Mouse (Mus musculus): ENCODE data around the gene Stk17b. TPM values are rescaled to one million over a fixed set of nuclear protein-coding genes. Genes with fewer than 3 reads are reported as not detected.
"Not testable (repeated sequence)": the region's sequence is repeated elsewhere in the genome, so short reads cannot be mapped to it uniquely, and the experiment has no call there.

The Stk17b gene
- polyA plus RNA-seq, 1 experiment from 2014 or later: 9.0 TPM

GRCm38 (mm10) chr1:53776176-53776905, 8.7 kb downstream of the Stk17b start:
- Histone ChIP-seq H3K9ac (no peak overlapping the region), H3K4me3 (no peak overlapping the region), H3K9me3 (replicated peaks) (no peaks in the 10 kb centered on the region), H3K4me2 (no peak overlapping the region), H3K27ac (no peak overlapping the region), H3K4me1 (no peaks in the 10 kb centered on the region), H3K36me3 (ENCODE audit: poor library complexity, severe bottlenecking) (no peaks in the 10 kb centered on the region), H3K27me3 (no peaks in the 10 kb centered on the region)
- WGBS: 95% methylated on average over 7 of the region's 7 CpGs
- no peak for ATAC-seq

GRCm38 (mm10) chr1:53775545-53775944, 9.5 kb downstream of the Stk17b start:
- H3K36me3 ChIP-seq (ENCODE audit: poor library complexity, severe bottlenecking): no peaks in the 10 kb centered on the region
- H3K27ac ChIP-seq: no peak overlapping the region
- H3K4me1 ChIP-seq: no peaks in the 10 kb centered on the region
- ATAC-seq: no peak
- 88% methylated on average over 2 of the region's 2 CpGs for WGBS
- H3K4me3 ChIP-seq: no peak overlapping the region
- H3K9ac ChIP-seq: no peak overlapping the region
- no peaks in the 10 kb centered on the region for H3K27me3 ChIP-seq
- H3K4me2 ChIP-seq: no peak overlapping the region
- no peaks in the 10 kb centered on the region for H3K9me3 ChIP-seq (replicated peaks)

GRCm38 (mm10) chr1:53775036-53775435, 10.0 kb downstream of the Stk17b start:
- H3K9ac ChIP-seq: no peak overlapping the region
- no peak overlapping the region for H3K4me3 ChIP-seq
- no peaks in the 10 kb centered on the region for H3K9me3 ChIP-seq (replicated peaks)
- WGBS: 74% methylated on average over 6 of the region's 6 CpGs
- no peaks in the 10 kb centered on the region for H3K27me3 ChIP-seq
- H3K4me1 ChIP-seq: no peaks in the 10 kb centered on the region
- no peak overlapping the region for H3K27ac ChIP-seq
- H3K4me2 ChIP-seq: no peak overlapping the region
- ATAC-seq: no peak
- no peaks in the 10 kb centered on the region for H3K36me3 ChIP-seq (ENCODE audit: poor library complexity, severe bottlenecking)

GRCm38 (mm10) chr1:53774571-53774970, 10.5 kb downstream of the Stk17b start:
- H3K9ac ChIP-seq: no peak overlapping the region
- no peaks in the 10 kb centered on the region for H3K36me3 ChIP-seq (ENCODE audit: poor library complexity, severe bottlenecking)
- H3K27me3 ChIP-seq: no peaks in the 10 kb centered on the region
- no peak overlapping the region for H3K4me2 ChIP-seq
- no peaks in the 10 kb centered on the region for H3K4me1 ChIP-seq
- no peaks in the 10 kb centered on the region for H3K9me3 ChIP-seq (replicated peaks)
- ATAC-seq: no peak
- WGBS: 88% methylated on average over 3 of the region's 3 CpGs
- no peak overlapping the region for H3K4me3 ChIP-seq
- H3K27ac ChIP-seq: no peak overlapping the region

- H3K36me3 ChIP-seq (ENCODE audit: poor library complexity, severe bottlenecking): no peaks in the 10 kb centered on the region
- WGBS: 52% methylated on average over 6 of the region's 6 CpGs
These were observed 11.0 kb downstream of the Stk17b start for GRCm38 (mm10) chr1:53773994-53774393.

DNA sequence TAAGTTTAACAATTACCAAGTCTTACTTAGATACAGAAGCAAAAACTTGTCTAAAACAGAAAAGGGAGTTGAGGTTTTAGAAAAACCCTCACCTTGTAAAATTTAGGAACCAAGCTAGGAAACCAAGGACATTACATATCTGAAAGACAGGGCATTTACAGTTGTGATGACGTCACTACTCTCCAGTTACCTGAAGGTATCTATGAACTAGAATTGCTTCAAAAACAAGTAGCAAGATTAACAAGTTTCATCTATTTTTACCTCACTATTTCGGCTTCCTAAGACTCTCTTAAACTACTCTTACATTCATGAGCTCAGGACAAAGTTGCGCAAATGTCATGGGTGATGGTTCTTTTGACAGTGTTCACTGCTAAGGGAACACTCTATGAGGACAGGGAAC, 12.1 kb downstream of the Stk17b start:
- WGBS: 96% methylated on average over 3 of the region's 3 CpGs
- ATAC-seq: no peak
- Histone ChIP-seq H3K4me3 (no peak overlapping the region), H3K4me1 (no peaks in the 10 kb centered on the region), H3K27ac (no peak overlapping the region), H3K9ac (no peak overlapping the region), H3K27me3 (no peaks in the 10 kb centered on the region), H3K36me3 (ENCODE audit: poor library complexity, severe bottlenecking) (no peaks in the 10 kb centered on the region), H3K4me2 (no peak overlapping the region), H3K9me3 (replicated peaks) (no peaks in the 10 kb centered on the region)

More at GRCm38 (mm10) chr1:53773994-53774393, 11.0 kb downstream of the Stk17b start:
- no peaks in the 10 kb centered on the region for H3K9me3 ChIP-seq (replicated peaks)
- H3K27ac ChIP-seq: no peak overlapping the region
- no peak overlapping the region for H3K4me3 ChIP-seq
- H3K4me2 ChIP-seq: no peak overlapping the region
- ATAC-seq: no peak
- no peak overlapping the region for H3K9ac ChIP-seq
- H3K27me3 ChIP-seq: no peaks in the 10 kb centered on the region
- no peaks in the 10 kb centered on the region for H3K4me1 ChIP-seq

DNA sequence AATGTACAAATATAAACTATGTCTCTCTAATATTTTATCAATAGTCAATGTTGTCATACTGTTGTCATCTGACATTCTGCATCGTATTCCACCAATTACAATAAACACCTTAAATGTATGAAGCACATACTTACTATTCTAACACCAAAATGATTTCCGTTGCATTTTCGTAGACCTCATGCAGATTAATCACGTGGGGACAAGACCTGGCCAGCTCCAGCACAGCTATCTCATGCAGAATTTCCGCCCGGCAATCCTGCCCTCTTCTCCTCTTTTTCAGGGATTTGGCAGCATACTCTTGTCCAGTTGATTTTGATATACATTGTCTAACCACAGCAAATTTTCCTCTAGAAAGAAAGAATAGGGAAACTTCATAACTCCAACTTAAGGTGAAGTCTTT, 13.5 kb downstream of the Stk17b start:
- WGBS: 95% methylated on average over 6 of the region's 6 CpGs

GRCm38 (mm10) chr1:53766112-53766511, 18.9 kb downstream of the Stk17b start:
- no peak for ATAC-seq
- Histone ChIP-seq H3K27me3 (no peaks in the 10 kb centered on the region), H3K4me3 (no peak overlapping the region), H3K4me1 (no peaks in the 10 kb centered on the region), H3K4me2 (no peak overlapping the region), H3K9ac (no peak overlapping the region), H3K36me3 (ENCODE audit: poor library complexity, severe bottlenecking) (0 out of 2 replicates have a peak, but pooled peaks cover 5% of the 10 kb centered on the region), H3K27ac (no peak overlapping the region), H3K9me3 (replicated peaks) (no peaks in the 10 kb centered on the region)
- 85% methylated on average over 2 of the region's 2 CpGs for WGBS

More for the DNA sequence above, 13.5 kb downstream of the Stk17b start:
- H3K36me3 ChIP-seq (ENCODE audit: poor library complexity, severe bottlenecking): no peaks in the 10 kb centered on the region
- H3K9ac ChIP-seq: no peak overlapping the region
- no peaks in the 10 kb centered on the region for H3K4me1 ChIP-seq
- no peak for ATAC-seq
- H3K27me3 ChIP-seq: no peaks in the 10 kb centered on the region
- no peak overlapping the region for H3K27ac ChIP-seq
- H3K4me3 ChIP-seq: no peak overlapping the region
- no peaks in the 10 kb centered on the region for H3K9me3 ChIP-seq (replicated peaks)
- H3K4me2 ChIP-seq: no peak overlapping the region

DNA sequence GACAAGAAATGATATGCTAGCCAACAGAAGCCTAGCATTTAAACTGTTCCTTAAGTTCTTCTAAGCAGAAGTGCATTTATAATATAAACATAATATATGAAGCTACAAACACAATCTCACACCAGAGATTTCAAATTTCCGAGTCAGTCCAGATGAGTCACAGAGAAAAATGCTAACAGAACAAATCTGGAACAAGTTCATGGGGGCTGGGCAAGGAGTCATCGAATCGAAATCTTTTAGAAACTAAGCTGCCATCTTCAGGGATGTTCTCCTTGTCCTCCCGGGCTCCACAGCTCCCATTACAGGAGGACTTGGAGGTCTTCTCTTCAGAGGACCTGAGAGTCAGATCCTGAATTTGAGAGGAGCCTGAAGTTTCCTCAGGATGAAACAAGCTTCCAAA, 27.7 kb downstream of the Stk17b start:
- H3K4me3 ChIP-seq: no peak overlapping the region
- no peak overlapping the region for H3K27ac ChIP-seq
- H3K9me3 ChIP-seq (replicated peaks): no peaks in the 10 kb centered on the region
- no peaks in the 10 kb centered on the region for H3K4me1 ChIP-seq
- H3K4me2 ChIP-seq: no peak overlapping the region
- 90% methylated on average over 4 of the region's 4 CpGs for WGBS
- H3K27me3 ChIP-seq: no peaks in the 10 kb centered on the region
- peaks cover 3% of the 10 kb centered on the region; the same call in 1 of the 2 replicates for H3K36me3 ChIP-seq (ENCODE audit: poor library complexity, severe bottlenecking)
- ATAC-seq: no peak
- no peak overlapping the region for H3K9ac ChIP-seq

GRCm38 (mm10) chr1:53753501-53753900, 31.5 kb downstream of the Stk17b start:
- not testable (repeated sequence) for H3K36me3 ChIP-seq (ENCODE audit: poor library complexity, severe bottlenecking); H3K27ac ChIP-seq; ATAC-seq; H3K4me1 ChIP-seq; H3K9ac ChIP-seq; H3K4me3 ChIP-seq; H3K9me3 ChIP-seq (replicated peaks); H3K4me2 ChIP-seq; H3K27me3 ChIP-seq
- WGBS: 83% methylated on average over 2 of the region's 2 CpGs

- ATAC-seq: no peak
- H3K4me3 ChIP-seq: no peak overlapping the region
- no peak overlapping the region for H3K27ac ChIP-seq
- H3K9ac ChIP-seq: no peak overlapping the region
- no peaks in the 10 kb centered on the region; the same call in 1 of the 2 replicates for H3K27me3 ChIP-seq
- peaks cover 4% of the 10 kb centered on the region for H3K4me1 ChIP-seq
- whole genome bisulfite sequencing: 78% methylated on average over 1 of the region's 1 CpGs
- H3K9me3 ChIP-seq (replicated peaks): no peaks in the 10 kb centered on the region
- H3K36me3 ChIP-seq (ENCODE audit: poor library complexity, severe bottlenecking): no peaks in the 10 kb centered on the region
- no peak overlapping the region for H3K4me2 ChIP-seq
These were observed 33.9 kb downstream of the Stk17b start for GRCm38 (mm10) chr1:53751144-53751543.

DNA sequence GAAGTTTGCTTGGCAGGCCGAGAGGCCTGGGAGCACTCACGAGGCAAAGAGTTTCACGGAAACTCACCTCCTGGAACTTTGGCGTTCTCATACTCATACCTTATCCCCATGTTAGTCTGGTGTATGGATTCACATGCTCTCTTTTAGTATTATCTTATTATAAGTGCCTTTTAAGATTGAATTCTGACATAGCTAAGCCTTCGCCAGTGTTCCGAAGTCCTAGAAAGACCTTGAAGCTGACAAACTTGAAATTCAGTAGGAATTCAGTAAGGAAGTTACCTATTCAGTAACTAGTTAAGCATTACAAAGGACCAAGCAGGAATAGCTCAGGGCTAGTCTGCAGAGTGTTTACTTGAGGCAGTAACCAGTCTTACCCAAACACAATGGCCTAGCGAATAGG, 34.3 kb downstream of the Stk17b start:
- H3K27me3 ChIP-seq; H3K9me3 ChIP-seq (replicated peaks); H3K4me1 ChIP-seq; ATAC-seq; H3K27ac ChIP-seq; H3K4me3 ChIP-seq; H3K4me2 ChIP-seq; H3K9ac ChIP-seq; H3K36me3 ChIP-seq (ENCODE audit: poor library complexity, severe bottlenecking): not testable (repeated sequence)
- WGBS: 86% methylated on average over 7 of the region's 7 CpGs

- ATAC-seq: not testable (repeated sequence)
- 30% methylated on average over 1 of the region's 1 CpGs for WGBS
These were observed 35.1 kb downstream of the Stk17b start for GRCm38 (mm10) chr1:53749881-53750385.

More at GRCm38 (mm10) chr1:53749881-53750385, 35.1 kb downstream of the Stk17b start:
- H3K27ac ChIP-seq; H3K9ac ChIP-seq; H3K36me3 ChIP-seq (ENCODE audit: poor library complexity, severe bottlenecking); H3K27me3 ChIP-seq; H3K4me1 ChIP-seq; H3K4me2 ChIP-seq; H3K4me3 ChIP-seq; H3K9me3 ChIP-seq (replicated peaks): not testable (repeated sequence)
